Mouse (Mus musculus): ENCODE data around the gene Sez6l2. TPM values are rescaled to one million over a fixed set of nuclear protein-coding genes. Genes with fewer than 3 reads are reported as not detected.
"Not testable (repeated sequence)": the region's sequence is repeated elsewhere in the genome, so short reads cannot be mapped to it uniquely, and the experiment has no call there.

Sez6l2 gene
- polyA plus RNA-seq (2012; rRNA removed) = 84.2 and 129 TPM in 2 replicates

- TF ChIP-seq CTCF (IDR thresholded peaks at IDR 0.05; ENCODE audit: borderline replicate concordance, extremely low read depth, insufficient read depth, insufficient read length) = no peak
- TF ChIP-seq POLR2A (IDR thresholded peaks at IDR 0.05; ENCODE audit: borderline replicate concordance, extremely low read depth, insufficient read depth, insufficient read length, poor library complexity, severe bottlenecking) = peak; percentile 59; the same call in 1 of the 2 replicates
- peak; percentile 91 for DNase-seq (ENCODE audit: low read depth)
Observed at GRCm38 (mm10) chr7:126949793-126950646, at the start of gene Sez6l2. Sez6l2 (plus strand) TSS chr7:126950563.

DNA sequence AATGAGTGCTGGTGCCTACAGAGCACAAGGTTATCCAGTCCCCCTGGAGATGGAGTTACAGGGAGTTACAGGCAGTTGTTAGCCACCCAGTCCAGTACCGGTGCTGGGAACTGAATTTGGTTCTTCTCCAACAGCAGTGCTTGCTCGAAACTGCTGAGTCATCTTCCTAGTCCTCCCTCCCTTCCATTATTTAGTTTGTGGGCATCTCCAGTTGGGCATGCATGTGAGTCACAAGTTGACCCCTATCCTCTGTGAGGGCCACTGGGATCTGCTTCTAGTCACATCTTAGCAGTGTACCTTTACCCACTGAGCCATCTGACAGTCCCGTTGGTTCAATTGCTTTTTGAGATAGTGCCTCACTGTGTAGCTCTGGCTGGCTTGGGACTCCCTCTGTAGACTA, 44.8 kb upstream of the Sez6l2 start:
- no peak for DNase-seq (ENCODE audit: low read depth)
- no peak for TF ChIP-seq CTCF (IDR thresholded peaks at IDR 0.05; ENCODE audit: borderline replicate concordance, extremely low read depth, insufficient read depth, insufficient read length)
- no peak for TF ChIP-seq POLR2A (IDR thresholded peaks at IDR 0.05; ENCODE audit: borderline replicate concordance, extremely low read depth, insufficient read depth, insufficient read length, poor library complexity, severe bottlenecking)

DNA sequence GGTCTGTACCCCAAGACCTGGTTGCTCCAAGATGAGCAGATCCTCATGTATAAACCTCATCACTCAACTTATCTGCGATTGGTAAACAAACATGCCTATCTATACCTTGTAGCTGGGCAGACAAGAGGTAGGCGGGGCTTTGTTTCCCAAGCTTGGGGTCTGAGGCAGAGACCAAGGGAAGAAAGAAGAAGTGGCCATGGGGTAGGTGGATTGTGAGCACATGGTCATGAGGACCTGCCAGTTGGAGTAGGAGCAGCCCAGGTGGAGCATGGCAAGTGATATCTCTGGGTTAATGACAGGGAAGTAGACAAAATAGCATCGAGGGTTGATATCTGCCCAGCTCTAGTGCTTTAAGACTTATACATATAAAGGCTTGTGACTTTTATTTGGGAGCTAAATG, 35.5 kb upstream of the Sez6l2 start:
- no peak for DNase-seq (ENCODE audit: low read depth)
- TF ChIP-seq POLR2A (IDR thresholded peaks at IDR 0.05; ENCODE audit: borderline replicate concordance, extremely low read depth, insufficient read depth, insufficient read length, poor library complexity, severe bottlenecking) (no peak), CTCF (IDR thresholded peaks at IDR 0.05; ENCODE audit: borderline replicate concordance, extremely low read depth, insufficient read depth, insufficient read length) (no peak)

- DNase-seq (ENCODE audit: low read depth) = not testable (repeated sequence)
Observed at GRCm38 (mm10) chr7:126918356-126918755, 32.0 kb upstream of the Sez6l2 start.

DNA sequence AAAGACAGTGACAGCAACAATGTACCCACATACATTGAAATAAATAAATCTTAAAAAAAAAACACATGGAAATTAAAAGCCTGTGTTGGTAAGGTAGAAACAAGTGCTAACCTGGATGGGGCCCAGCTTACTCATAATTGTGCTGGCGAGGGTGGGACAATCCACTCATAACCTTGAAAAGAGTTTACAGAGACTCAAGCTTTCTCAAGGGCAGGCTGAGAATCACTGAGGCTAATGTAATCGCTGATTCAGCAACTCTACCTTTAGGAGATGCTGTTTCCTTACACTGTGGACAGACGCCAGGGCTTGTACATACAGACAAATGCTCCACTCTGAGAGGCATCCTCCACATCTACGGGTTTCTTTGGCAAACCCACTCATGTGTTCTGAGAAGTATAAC, 30.4 kb upstream of the Sez6l2 start:
- no peak for DNase-seq (ENCODE audit: low read depth)
- TF ChIP-seq POLR2A (IDR thresholded peaks at IDR 0.05; ENCODE audit: borderline replicate concordance, extremely low read depth, insufficient read depth, insufficient read length, poor library complexity, severe bottlenecking) (no peak), CTCF (IDR thresholded peaks at IDR 0.05; ENCODE audit: borderline replicate concordance, extremely low read depth, insufficient read depth, insufficient read length) (no peak)

DNA sequence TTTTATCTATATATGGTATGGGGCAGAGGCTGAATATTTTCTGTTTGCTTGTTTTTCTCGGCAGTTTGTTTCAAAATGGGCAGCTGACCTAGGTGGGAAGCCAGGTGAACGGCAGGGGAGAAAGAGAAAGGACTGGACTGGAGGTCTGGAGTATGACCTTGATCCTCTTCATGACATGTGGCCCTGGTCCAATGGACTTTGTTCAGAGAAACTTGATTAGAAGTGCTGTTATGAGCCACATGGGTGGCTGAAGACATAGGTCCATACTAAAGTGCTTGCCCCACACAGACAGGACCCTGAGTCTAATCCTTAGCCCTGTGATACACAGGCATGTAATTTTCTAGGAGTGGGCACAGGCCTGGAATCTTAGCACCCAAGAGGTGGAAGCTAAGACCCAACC, 28.8 kb upstream of the Sez6l2 start:
- no peak for DNase-seq (ENCODE audit: low read depth)
- TF ChIP-seq POLR2A (IDR thresholded peaks at IDR 0.05; ENCODE audit: borderline replicate concordance, extremely low read depth, insufficient read depth, insufficient read length, poor library complexity, severe bottlenecking) (no peak), CTCF (IDR thresholded peaks at IDR 0.05; ENCODE audit: borderline replicate concordance, extremely low read depth, insufficient read depth, insufficient read length) (no peak)

DNA sequence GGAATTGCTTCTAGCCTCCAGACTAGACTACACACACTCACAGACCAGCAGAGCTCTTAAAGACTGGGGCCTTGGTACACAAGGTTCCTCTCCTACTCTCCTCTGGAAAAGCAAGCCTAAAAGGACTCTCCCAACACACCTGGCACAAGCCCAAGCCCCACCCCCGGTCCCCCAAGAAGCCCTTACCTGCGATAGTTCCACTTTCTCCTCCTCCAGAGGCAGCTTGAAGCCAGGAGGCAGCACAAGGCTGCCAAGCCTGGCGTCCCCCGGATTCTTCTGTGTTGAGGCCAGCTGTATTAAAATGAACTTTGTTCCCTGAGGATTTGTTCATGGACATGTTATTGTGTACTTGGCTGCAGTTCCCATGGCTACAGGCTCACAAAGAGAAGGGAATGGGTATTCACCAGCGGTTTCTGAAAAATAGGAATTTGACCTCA, 27.7 kb upstream of the Sez6l2 start, which contains the start of gene Tmem219:
Gene Tmem219, minus strand, starts transcription at position 294 of the 437 bp plus-strand sequence.
- DNase-seq (ENCODE audit: low read depth) = peak; percentile 88
- TF ChIP-seq POLR2A (IDR thresholded peaks at IDR 0.05; ENCODE audit: borderline replicate concordance, extremely low read depth, insufficient read depth, insufficient read length, poor library complexity, severe bottlenecking) (no peak), CTCF (IDR thresholded peaks at IDR 0.05; ENCODE audit: borderline replicate concordance, extremely low read depth, insufficient read depth, insufficient read length) (no peak)

DNA sequence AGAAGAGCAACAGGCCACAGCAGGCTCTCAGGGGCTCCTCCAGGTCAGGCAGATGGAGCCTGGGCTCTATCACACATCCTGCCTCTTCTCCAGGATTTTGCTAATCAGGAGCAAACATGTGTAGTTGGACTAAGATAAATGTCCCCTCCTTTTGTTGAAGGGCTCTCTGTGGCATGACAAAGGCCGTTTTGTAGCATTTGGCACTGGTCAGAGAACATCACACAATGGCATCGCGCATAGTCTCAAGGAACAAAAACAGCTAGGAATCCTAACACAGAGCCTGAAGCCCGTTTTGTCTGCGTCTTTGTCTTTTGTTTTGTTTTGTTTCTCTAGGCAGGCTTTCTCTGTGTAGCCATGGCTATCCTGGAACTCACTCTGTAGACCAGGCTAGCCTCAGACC, 26.4 kb upstream of the Sez6l2 start:
- TF ChIP-seq CTCF (IDR thresholded peaks at IDR 0.05; ENCODE audit: borderline replicate concordance, extremely low read depth, insufficient read depth, insufficient read length) (no peak), POLR2A (IDR thresholded peaks at IDR 0.05; ENCODE audit: borderline replicate concordance, extremely low read depth, insufficient read depth, insufficient read length, poor library complexity, severe bottlenecking) (no peak)
- DNase-seq (ENCODE audit: low read depth) = no peak

- TF ChIP-seq CTCF (IDR thresholded peaks at IDR 0.05; ENCODE audit: borderline replicate concordance, extremely low read depth, insufficient read depth, insufficient read length) (no peak), POLR2A (IDR thresholded peaks at IDR 0.05; ENCODE audit: borderline replicate concordance, extremely low read depth, insufficient read depth, insufficient read length, poor library complexity, severe bottlenecking) (no peak)
- DNase-seq (ENCODE audit: low read depth) = no peak
Observed at GRCm38 (mm10) chr7:126926299-126926698, 24.1 kb upstream of the Sez6l2 start.

GRCm38 (mm10) chr7:126928384-126929037, 21.9 kb upstream of the Sez6l2 start, which contains the start of gene Kctd13:
Kctd13 (plus strand) TSS chr7:126928879.
- TF ChIP-seq CTCF (IDR thresholded peaks at IDR 0.05; ENCODE audit: borderline replicate concordance, extremely low read depth, insufficient read depth, insufficient read length) (no peak), POLR2A (IDR thresholded peaks at IDR 0.05; ENCODE audit: borderline replicate concordance, extremely low read depth, insufficient read depth, insufficient read length, poor library complexity, severe bottlenecking) (peak; percentile 90)
- DNase-seq (ENCODE audit: low read depth) = peak; percentile 95

DNA sequence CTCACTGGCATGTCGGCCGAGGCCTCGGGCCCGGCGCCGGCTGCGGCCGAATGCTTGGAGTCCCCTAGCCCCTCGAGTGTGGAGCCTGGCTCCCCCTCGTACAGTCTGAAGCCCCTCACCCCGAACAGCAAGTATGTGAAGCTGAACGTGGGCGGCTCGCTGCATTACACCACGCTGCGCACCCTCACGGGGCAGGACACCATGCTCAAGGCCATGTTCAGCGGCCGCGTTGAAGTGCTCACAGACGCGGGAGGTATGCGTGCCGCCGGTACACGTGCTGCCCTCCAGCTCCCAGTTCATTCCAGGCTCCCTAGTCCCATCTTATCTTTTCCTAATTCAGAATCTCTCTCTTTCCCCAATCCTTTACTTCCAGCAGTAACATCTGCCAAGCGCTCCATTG, 21.3 kb upstream of the Sez6l2 start:
- TF ChIP-seq POLR2A (IDR thresholded peaks at IDR 0.05; ENCODE audit: borderline replicate concordance, extremely low read depth, insufficient read depth, insufficient read length, poor library complexity, severe bottlenecking) = no peak
- DNase-seq (ENCODE audit: low read depth) = peak; percentile 54

GRCm38 (mm10) chr7:126932652-126933051, 17.7 kb upstream of the Sez6l2 start:
- TF ChIP-seq POLR2A (IDR thresholded peaks at IDR 0.05; ENCODE audit: borderline replicate concordance, extremely low read depth, insufficient read depth, insufficient read length, poor library complexity, severe bottlenecking) = no peak
- no peak for TF ChIP-seq CTCF (IDR thresholded peaks at IDR 0.05; ENCODE audit: borderline replicate concordance, extremely low read depth, insufficient read depth, insufficient read length)
- no peak for DNase-seq (ENCODE audit: low read depth)

Data from brain, embryonic 14.5 days (tissue).